Mouse (Mus musculus) hematopoietic stem cell, adult 5-6 weeks (primary cell): Measurements from ENCODE around the gene Lyz1. TPM values are rescaled to one million over a fixed set of nuclear protein-coding genes. Genes with fewer than 3 reads are reported as not detected.
"Not testable (repeated sequence)": the region's sequence is repeated elsewhere in the genome, so short reads cannot be mapped to it uniquely, and the experiment has no call there.

Source experiments
- ATAC-seq, 2 experiments: fragments of 125-278 bp in 1 of 2; replicated peaks in 1 of 2; 2 replicates each; pipeline ENCODE4 v1.8.0; 2016 to 2017; ENCODE audit warnings: inconsistent platforms in 2 of 2, mild to moderate bottlenecking in 2 of 2, moderate number of reproducible peaks in 2 of 2, low read depth in 1 of 2, moderate TSS enrichment in 1 of 2; ENCODE audit not compliant: low FRiP score in 2 of 2, poor library complexity in 2 of 2, severe bottlenecking in 2 of 2, insufficient read depth in 1 of 2, low TSS enrichment in 1 of 2
- total RNA-seq: library from RNA; stranded (forward); fragments of 172-1452, 232-1000 nt; gene quantifications from 2 replicates; pipeline ENCODE4 v1.2.3, GENCODE M21; 2017

Gene Lyz1
- 0.44 TPM in 1 of 2 replicates, not detected in the other for total RNA-seq

DNA sequence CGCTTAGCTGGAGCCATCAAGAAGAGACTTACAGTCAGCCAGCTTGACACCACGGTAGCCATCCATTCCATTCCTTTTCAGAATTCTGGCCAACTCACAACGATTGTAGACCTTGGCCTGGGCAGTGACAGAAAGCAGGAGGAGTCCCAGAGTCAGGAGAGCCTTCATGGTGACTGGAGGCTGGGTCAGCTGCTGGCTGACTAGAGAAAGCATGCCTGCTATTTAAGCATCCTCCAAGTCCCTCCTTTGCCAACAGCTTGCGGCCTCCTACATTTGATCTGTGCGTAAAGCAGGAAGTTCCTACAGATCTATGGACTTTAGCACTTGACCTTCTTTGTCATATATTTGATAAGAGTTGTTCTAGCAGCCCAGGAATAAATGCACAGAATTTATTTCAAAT is at the start of gene Lyz1:
Lyz1 (minus strand) TSS at position 198 of the 400 bp plus-strand sequence.
- ATAC-seq, result no peak

DNA sequence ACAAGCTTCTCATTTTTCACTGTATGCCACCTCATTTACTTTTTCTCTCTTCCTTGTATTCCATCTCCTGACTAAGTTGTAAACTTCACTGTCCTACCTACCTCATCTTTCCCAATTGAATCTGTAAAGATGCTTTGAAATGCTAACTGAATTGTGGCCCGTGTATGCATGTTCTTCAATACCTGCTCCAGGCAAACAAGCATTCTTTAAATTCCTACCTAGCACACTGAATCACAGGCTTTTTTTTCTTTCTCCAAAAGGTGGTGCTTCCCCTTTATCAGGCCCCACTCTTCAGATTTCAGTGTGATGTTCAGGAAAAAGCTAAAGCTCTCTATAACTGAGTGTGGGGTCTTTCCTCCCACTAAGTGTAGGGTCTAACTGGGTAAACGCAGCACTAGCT is 49.7 kb upstream of the Lyz1 start:
- ATAC-seq, result no peak

DNA sequence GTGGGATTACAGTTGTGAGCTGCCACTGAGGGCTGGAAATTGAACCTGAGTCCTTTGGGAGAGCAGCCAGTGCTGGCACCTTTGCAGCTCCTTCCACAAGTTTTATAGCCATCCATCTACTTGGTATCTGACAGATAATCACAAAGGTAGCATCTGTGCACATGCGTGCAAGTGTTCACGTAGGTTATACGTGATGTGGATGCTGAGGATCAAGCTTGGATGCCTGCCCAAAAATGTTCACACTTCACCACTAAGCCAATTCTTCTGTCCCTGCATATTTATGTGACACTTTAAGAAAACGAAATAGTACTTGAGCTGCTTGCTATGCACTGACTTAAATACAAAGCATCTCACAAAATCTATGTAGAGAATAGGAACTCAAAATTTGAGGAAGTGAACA is 48.4 kb upstream of the Lyz1 start:
- no peak for ATAC-seq

DNA sequence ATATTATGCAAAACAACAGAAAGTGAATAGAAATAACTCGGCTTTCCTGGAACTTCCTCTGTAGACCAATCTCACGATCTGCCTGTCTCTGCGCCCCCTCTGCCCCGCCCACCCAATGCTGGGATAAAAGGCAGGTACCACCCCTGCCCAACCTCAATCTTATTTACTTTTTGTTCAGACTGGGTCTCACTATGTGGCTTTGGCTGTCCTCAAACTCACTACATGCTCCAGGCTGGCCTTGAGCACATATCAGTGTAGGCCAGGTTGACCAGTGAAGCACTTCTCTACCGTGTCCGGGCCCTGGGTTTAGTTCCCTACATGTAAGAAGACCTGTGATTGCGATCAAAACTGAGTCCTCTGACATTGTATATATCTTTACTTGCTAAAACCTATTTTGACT is 46.6 kb upstream of the Lyz1 start:
- ATAC-seq, result no peak; a peak in 1 of 4 replicates

DNA sequence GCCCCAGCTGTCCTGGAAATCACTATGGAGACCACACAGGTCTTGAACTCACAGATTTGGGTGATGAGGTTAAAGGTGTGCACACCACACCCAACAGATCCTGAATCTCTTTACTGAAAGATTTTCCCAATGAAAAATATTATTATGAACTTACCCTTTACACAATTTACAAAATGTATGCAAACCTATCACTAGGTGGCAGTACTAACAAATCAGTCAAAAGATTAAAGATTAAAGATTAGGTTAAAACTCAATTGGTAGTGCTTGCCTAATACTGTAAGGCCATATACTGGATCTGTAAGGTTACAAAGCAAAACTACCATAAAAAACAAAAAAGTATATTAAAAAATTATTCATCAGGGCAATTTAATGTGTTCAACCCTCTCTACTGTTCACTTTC is 45.3 kb upstream of the Lyz1 start:
- ATAC-seq, result no peak

DNA sequence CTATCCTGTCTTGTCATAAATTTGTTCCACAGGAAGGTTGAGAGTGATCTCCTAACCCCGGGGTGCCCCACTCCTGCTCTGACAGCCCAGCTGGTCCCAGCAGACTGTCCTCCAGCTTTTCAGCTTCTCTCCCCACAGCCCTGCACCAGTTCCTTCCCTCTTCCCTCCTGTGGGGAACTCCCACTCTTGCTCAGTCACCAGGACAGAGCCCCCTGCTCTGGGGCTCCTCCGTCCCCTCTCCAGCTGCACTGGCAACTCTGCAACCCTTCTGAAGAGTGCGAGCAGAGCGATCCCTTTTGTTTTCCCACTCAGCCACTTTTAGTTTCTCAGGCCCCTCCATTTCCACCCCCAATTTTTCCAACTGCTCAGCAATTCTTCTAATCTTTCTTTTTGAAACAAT is 43.0 kb upstream of the Lyz1 start:
- ATAC-seq, result peak; percentile 46 to 68; a peak in 3 of 4 replicates

DNA sequence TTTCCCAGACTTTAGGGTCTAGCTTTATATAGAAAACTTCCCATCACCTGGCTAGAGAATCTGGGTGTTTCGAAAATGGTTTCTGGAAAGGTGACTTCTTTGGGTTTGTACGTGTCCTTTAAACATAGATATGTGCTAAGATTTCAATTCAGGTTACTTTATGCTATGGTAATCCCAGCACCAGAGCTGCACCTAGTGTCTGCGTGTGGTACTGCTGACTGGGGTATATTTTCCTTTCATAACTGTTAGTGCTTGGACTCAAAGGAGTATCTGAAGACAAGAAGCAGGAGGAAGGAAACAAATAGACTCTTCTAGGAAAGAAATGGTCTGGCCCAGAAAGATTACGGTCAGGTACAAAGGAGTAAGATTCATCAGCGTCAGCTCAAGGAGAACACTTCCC is 37.9 kb upstream of the Lyz1 start:
- peak; percentile 87 to 93 for ATAC-seq

DNA sequence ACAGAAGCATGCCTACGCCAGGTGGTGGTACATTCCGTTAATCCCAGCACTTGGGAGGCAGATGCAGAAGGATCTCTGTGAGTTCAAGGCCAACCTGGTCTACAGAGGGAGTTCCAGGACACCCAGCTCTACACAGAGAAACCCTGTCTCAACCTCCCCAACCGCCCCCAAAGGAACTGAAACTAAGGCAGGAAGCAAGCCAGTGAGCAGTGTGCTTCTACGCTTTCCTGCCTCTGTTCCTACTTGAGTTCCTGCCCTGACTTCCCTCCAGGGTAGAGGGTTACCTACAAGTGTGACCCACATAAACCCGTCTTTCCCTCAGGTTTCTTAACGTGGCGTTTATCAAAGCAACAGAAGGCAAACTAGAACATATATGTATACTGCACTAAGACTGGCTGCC is 31.1 kb upstream of the Lyz1 start:
- ATAC-seq, result peak in 1 of 2 experiments; percentile 32; a peak in 1 of 4 replicates

DNA sequence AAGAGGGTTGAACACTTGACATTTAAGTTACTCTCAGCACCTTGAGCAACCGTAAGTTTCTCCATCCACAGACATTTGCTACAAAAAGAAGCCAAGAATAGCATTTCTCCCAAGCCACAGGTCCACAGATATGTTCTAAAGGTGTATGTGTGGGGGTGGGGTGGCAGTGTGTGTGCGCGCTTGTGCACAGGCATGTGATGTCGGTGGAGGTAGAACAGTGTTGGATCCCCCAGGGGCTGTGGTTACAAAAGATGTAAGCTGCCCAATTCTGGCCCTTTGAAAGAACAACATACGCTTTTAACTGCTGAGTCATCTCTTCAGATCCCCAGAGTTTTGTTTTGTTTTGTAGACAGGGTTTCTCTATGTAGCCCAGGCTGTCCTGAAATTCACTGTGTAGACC is 30.0 kb upstream of the Lyz1 start:
- no peak for ATAC-seq

DNA sequence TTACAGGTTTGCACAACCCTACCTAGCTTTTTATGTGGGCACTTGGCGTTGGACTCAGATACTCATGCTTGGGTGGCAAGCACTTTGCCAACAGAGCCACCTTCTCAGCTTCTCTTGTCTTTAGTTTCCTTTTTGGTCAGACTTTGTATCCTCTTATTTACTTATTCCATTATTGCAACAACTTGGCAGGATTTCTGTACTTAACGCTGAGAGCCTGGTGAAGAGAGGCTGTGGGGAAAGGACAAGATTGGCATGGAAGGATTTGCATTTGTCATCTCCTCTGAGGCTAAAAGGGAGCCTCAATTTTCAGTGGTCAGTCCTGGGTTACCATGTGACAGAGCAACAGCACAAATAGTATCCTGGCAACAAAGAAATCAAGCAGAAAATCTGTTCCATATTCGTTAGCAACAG is 27.9 kb upstream of the Lyz1 start:
- no peak for ATAC-seq

DNA sequence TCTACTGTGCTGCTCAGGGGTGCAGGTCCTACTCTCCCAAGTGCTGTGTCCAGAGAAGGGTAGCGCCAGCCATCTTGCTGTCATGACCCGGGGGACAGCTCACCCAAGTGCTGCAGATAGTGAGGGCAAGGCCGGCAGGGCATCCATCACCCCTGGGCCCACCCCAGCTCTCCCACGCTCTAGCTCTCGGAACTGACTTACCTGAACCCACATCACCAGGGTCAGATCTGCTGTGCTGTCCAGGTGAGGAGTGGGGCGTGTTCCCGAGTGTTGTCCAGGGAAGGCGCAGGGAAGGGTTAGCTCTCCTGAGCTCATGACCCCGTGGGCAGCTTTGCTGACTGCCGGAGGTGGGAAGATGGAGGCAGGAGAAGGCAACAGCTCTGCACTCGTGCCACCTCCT is 23.7 kb upstream of the Lyz1 start:
- no peak; a peak in 1 of 4 replicates for ATAC-seq

DNA sequence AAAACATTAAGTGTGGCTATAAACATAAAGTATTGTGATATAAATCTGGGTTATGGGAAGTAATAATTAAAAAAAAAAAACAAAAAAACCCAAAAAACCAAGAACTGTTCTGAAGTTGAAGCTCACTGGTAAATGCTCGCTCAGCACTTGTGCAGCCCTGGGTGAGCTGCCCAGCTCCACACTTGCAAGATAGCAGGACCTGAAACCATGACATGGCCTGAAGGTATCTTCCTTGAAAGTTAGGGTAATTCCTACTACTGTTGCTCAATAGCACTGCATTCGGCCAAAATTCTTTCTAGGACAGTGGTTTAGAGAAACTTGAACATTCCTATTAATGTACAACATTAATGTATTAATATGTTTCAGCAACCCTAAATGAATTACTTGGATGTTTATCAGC is 20.5 kb upstream of the Lyz1 start:
- no peak for ATAC-seq

DNA sequence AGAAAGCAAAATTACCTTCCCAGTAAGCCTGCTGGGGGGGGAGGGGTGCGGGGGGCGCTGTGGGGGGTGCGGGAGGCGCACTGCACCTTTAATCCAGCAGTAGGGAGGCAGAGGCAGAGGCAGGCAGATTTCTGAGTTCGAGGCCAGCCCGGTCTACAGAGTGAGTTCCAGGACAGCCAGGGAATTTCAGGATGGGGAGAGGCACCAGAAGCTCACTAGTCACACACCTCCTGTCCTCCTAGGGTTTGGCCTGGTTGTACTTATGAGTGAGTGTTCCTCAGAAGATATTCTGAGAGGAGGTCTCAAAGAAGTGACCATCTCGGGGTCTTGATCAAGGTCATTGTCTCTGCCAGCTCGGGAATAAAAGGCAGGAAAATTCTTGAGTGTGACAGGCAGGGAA is 19.5 kb upstream of the Lyz1 start:
- ATAC-seq, result no peak

DNA sequence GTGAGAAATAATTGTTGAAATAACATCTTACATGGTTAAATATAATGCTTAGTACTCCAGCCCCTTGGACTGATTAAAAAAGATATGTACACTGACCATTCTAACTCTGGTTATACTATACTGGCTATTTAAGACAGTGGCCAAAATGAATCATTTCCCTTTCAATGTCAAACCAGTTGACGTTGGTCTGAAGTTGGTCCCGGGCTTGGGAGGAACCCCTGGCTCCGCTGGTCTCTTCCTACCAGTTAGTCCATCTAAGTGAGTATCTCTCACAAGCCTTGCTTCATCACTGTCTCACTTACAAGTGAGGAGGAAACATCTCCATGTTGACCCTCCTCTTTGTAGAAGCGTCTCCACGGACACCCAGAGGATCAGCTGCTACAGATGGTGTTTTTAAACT is 11.7 kb upstream of the Lyz1 start:
- ATAC-seq, result no peak

DNA sequence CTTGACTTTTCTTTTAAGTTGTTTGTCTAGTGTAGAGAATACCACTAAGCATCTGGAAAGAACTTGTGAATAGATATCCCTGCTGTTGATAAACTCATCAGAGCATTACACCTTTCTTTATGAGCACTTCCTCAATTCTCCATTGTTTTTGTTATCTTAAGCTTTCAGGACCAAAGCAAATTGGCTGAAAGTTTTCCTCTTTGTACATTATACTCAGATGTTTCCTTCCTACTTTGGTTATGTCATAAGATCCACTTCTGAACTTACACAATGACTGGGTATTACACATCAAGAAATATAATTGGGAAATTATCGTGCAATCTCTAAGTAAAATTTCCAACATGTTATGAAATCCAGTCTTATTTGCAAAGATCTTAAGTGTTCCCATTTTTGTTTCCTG is 9.0 kb upstream of the Lyz1 start:
- ATAC-seq, result peak; percentile 65 to 70; a peak in 3 of 4 replicates

DNA sequence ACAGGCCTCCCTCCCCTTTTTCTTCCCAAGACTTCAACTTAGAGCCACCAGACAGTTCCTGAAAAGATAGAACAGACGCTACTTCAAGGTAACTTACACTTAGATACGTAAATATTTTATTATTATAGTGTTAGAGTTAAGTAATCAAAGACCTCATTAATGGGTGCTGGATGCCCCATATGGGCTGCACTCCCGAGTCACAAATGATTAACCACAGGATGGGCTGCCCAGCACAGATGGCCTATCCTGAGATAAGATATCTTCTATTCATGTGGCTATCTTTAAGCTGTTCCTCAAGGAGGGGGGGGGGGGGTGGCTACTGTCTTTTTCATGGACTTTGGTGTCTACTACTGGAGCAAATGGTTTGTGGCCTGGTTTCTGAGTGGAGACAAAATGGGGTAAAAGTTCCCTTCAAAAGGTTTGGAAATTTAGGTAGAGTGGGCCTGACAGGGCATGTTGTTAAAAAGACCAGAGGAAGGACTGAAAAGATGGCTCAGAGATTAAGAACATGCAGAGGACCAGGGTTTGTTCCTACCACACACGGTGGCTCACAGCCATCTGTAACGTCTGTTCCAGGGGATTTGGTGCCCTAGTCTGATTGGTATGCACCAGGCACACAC is 7.3 kb upstream of the Lyz1 start:
- no peak for ATAC-seq

DNA sequence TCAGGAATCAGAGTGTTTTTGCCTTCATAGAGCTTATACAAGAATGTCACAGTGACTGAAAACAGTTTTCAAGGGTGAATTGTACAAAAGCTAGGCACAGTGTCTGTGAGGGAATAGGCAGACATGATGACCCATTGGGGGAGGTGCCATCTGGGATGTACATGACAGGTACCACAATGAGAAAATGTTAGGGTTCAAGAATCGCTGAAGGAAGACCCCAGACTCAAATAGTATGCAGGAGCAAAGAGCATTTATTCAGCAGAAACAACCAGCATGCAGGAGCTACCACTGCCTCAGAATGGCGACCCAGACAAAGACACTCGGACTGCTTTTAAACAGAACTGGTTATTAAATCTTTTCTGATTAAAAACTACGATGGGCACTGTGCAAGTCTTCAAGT is 6.4 kb upstream of the Lyz1 start:
- no peak for ATAC-seq

DNA sequence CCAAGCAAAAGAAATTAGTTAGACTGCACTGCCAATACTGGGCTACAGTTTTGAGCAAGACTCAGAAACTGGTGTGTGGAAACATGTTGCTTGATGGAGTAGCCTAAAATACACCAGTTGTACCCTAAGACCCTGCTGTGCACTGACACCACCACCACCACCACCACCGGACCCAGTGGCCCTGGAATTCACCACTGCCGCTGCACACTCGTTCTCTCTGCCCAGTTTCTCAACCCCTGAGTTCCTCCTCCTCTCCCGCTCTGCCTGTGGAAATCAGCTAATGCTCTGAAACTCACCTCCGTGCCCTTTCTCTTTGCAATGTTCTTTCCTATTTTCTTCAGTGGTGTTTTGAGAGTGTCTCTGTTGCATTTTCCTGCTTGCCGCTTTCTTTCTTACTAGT is 5.7 kb upstream of the Lyz1 start:
- ATAC-seq, result peak in 1 of 2 experiments; percentile 64; a peak in 1 of 4 replicates

DNA sequence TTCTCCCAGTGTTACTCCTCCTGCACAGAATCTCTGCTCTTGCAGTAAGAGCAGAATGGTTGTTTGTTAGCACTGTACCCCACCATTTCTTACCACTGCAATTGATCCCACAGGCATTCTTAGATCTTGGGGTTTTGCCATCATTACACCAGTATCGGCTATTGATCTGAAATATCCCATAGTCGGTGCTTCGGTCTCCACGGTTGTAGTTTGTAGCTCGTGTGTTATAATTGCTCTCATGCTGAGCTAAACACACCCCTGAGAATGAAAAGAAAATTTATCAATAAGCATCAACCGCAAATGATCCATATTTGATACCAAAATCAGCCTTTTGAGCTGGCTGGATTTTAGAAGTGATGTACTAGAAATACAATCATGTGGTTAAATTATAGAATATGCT is 1.7 kb downstream of the Lyz1 start:
- not testable (repeated sequence) for ATAC-seq
